Mouse (Mus musculus) embryonic facial prominence, embryonic 13.5 days (tissue): ENCODE data around the gene Anks3. TPM values are rescaled to one million over a fixed set of nuclear protein-coding genes. Genes with fewer than 3 reads are reported as not detected.
A peak's percentile ranks its signal among the peaks of the same experiment; 100 is the strongest.

Experiments used
- ATAC-seq: fragments of 200-750 bp; cut with Nextera tagmentation; 2 replicates; pipeline ENCODE4 v1.8.0; 2017; ENCODE audit warnings: low read depth; ENCODE audit not compliant: insufficient number of reproducible peaks, insufficient read depth, low FRiP score, low TSS enrichment
- H3K27ac ChIP-seq: fragments of 300-500 bp; sonication (generic); 2 replicates; pipeline ENCODE4 v1.5.1; 2015; ENCODE audit warnings: moderate library complexity, mild to moderate bottlenecking, inconsistent platforms
- H3K27me3 ChIP-seq: fragments of 300-500 bp; sonication (generic); 2 replicates; pipeline ENCODE4 v1.6.1; 2015; ENCODE audit warnings: mild to moderate bottlenecking, inconsistent platforms
- H3K36me3 ChIP-seq: fragments of 300-500 bp; sonication (generic); 2 replicates; pipeline ENCODE4 v1.6.1; 2015; ENCODE audit warnings: mild to moderate bottlenecking, inconsistent platforms
- H3K4me1 ChIP-seq: fragments of 300-500 bp; sonication (generic); 2 replicates; pipeline ENCODE4 v1.6.1; 2015; ENCODE audit warnings: inconsistent platforms
- H3K4me2 ChIP-seq: fragments of 300-500 bp; sonication (generic); 2 replicates; pipeline ENCODE4 v1.6.1; 2015; ENCODE audit warnings: moderate library complexity, mild to moderate bottlenecking, inconsistent platforms
- H3K4me3 ChIP-seq: fragments of 300-500 bp; sonication (generic); 2 replicates; pipeline ENCODE4 v1.5.1; 2015; ENCODE audit warnings: mild to moderate bottlenecking, inconsistent platforms
- H3K9ac ChIP-seq: fragments of 300-500 bp; sonication (generic); 2 replicates; pipeline ENCODE4 v1.6.1; 2015; ENCODE audit warnings: mild to moderate bottlenecking, inconsistent platforms
- H3K9me3 ChIP-seq: fragments of 300-500 bp; sonication (generic); 2 replicates; pipeline ENCODE4 v1.6.1; 2016; ENCODE audit warnings: inconsistent platforms
- WGBS: fragments of 180-500 bp; shearing (Covaris S2); methylation state at CpG from one replicate; pipeline ENCODE4 v1.1.7; 2015; ENCODE audit warnings: mixed read lengths; 5-methylcytosine and 5-hydroxymethylcytosine counted together
- polyA plus RNA-seq: library from polyadenylated mRNA; unstranded; fragments of >200 nt; fragmentation: Nextera tagmentation; extraction: Ambion mirVana; gene quantifications from 2 replicates; pipeline ENCODE4 v1.2.1, GENCODE M21; 2015

Anks3 gene
- polyA plus RNA-seq, 1 experiment from 2014 or later = 68.4 TPM

- Histone ChIP-seq H3K9me3 (no peaks in the 10 kb centered on the region), H3K27me3 (no peaks in the 10 kb centered on the region), H3K27ac (peak overlapping the region; percentile 91), H3K36me3 (peaks cover 82% of the 10 kb centered on the region), H3K9ac (peak overlapping the region; percentile 95), H3K4me1 (peaks cover 18% of the 10 kb centered on the region), H3K4me3 (peak overlapping the region; percentile 94), H3K4me2 (peak overlapping the region; percentile 89)
- WGBS = 3% methylated on average over 16 of the region's 16 CpGs
- ATAC-seq = peak; percentile 67
These were observed 24.6 kb downstream of the Anks3 start for GRCm38 (mm10) chr16:4939412-4939811.

- 0% methylated on average over 28 of the region's 28 CpGs for WGBS
- peak overlapping the region; percentile 89 for H3K4me2 ChIP-seq
- H3K4me3 ChIP-seq = peak overlapping the region; percentile 94
- ATAC-seq = peak; percentile 92
- H3K27me3 ChIP-seq = no peaks in the 10 kb centered on the region
- no peaks in the 10 kb centered on the region for H3K9me3 ChIP-seq
- peak overlapping the region; percentile 95 for H3K9ac ChIP-seq
- H3K27ac ChIP-seq = peak overlapping the region; percentile 91
- peaks cover 18% of the 10 kb centered on the region for H3K4me1 ChIP-seq
- peaks cover 83% of the 10 kb centered on the region for H3K36me3 ChIP-seq
These were observed 25.0 kb downstream of the Anks3 start for GRCm38 (mm10) chr16:4938989-4939388.

DNA sequence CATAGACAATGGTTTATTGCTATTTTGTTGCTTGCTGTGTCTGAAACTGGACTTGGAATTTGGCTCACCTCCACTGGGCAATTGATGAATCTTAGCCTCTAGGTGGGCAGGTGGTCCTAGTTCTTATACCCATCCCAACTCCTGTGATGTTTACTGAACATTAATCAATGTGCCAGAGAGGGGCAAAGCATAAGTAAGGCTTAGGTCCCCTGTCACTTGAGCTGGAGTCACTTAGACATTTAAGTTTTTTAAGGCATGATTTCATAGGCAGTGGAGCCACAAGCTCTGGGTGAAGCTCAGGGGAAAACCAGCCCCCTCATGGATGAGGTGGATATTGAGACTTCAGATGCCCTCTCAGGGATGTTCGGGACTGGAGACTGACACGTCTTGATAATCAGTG lies 25.5 kb downstream of the Anks3 start, which contains the start of gene Nudt16l1:
Gene Nudt16l1 (plus strand): TSS at position 301 of the 400 bp plus-strand sequence.
- Histone ChIP-seq H3K27ac (peak within 1 kb of the TSS; percentile 91), H3K36me3 (peaks cover 82% of the 10 kb centered on the region), H3K4me2 (peak within 1 kb of the TSS; percentile 89), H3K9me3 (no peaks in the 10 kb centered on the region), H3K4me1 (peaks cover 18% of the 10 kb centered on the region), H3K27me3 (no peaks in the 10 kb centered on the region), H3K9ac (peak within 1 kb of the TSS; percentile 95), H3K4me3 (peak within 1 kb of the TSS; percentile 94)
- ATAC-seq = no peak
- 1% methylated on average over 2 of the region's 2 CpGs for WGBS

DNA sequence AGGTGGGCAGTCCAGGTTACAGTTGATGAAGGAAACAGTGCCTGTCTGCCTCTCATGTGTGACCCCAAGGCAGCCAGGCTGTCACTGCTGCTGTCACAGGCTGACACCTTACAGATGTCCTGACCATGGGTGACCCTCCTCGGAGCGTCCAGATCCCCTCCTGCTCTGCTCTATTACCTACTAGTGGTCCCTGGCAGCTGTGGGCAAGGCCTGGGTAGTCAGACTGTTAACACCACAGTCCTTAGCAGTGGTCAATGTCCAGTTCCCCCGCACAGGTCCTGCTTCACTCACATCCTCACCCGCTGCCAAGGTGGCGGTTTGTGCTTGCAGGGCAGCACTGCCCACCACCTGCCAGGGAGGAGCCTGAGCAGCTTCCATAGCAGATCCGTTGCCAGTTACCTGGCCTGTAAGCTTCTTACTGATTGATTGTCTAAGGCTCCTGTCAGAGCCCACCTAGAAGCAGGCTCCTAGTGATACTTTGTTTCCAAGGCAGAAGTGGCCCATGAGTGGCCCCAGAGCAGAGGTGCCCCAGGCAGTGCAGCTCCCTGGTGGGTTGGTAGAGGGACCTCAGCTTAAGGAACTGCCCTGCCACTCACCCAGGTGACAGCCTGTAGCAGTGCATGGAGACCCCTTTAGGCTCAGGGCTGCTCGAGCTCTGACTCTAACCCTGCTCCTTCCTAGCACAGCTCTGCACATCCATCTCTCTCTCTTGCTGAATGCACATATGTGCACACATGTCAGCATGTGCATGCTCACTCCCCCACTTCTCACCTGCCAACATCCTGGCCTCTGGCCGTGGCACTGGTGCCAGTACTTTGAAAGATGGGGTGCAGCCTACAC lies 26.4 kb downstream of the Anks3 start:
- Histone ChIP-seq H3K4me2 (no peak overlapping the region), H3K9me3 (no peaks in the 10 kb centered on the region), H3K9ac (no peak overlapping the region), H3K4me1 (peaks cover 18% of the 10 kb centered on the region), H3K36me3 (peaks cover 82% of the 10 kb centered on the region), H3K27me3 (no peaks in the 10 kb centered on the region), H3K27ac (no peak overlapping the region), H3K4me3 (no peak overlapping the region)
- 89% methylated on average over 8 of the region's 8 CpGs for WGBS
- no peak for ATAC-seq

- Histone ChIP-seq H3K4me3 (no peak overlapping the region), H3K27me3 (no peaks in the 10 kb centered on the region), H3K4me2 (no peak overlapping the region), H3K36me3 (peaks cover 82% of the 10 kb centered on the region), H3K4me1 (peaks cover 18% of the 10 kb centered on the region), H3K9me3 (no peaks in the 10 kb centered on the region), H3K9ac (peak overlapping the region; percentile 12; the same call in 1 of the 2 replicates), H3K27ac (peak overlapping the region; percentile 56; the same call in 1 of the 2 replicates)
- 78% methylated on average over 10 of the region's 10 CpGs for WGBS
- no peak for ATAC-seq
These were observed 27.9 kb downstream of the Anks3 start for GRCm38 (mm10) chr16:4935931-4936703.

DNA sequence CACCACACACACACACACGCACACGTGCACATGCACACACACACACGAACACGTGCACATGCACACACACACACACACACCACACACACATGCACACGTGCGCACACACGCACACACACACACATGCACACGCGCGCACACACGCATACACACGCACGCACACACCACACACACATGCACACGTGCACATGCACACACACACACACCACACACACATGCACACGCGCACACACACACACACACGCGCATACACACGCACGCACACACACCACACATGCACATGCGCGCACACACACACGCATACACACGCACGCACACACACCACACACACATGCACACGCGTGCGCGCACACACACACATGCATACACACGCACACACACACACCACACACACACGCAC lies 28.6 kb downstream of the Anks3 start:
- ATAC-seq = no peak
- H3K4me3 ChIP-seq = no peak overlapping the region
- H3K9ac ChIP-seq = no peak overlapping the region
- no peak overlapping the region for H3K4me2 ChIP-seq
- H3K4me1 ChIP-seq = peaks cover 16% of the 10 kb centered on the region
- no peaks in the 10 kb centered on the region for H3K27me3 ChIP-seq
- 97% methylated on average over 31 of the region's 31 CpGs for WGBS
- peaks cover 82% of the 10 kb centered on the region for H3K36me3 ChIP-seq
- no peaks in the 10 kb centered on the region for H3K9me3 ChIP-seq
- 0 out of 2 replicates have a peak overlapping the region, but pooled peaks have one; percentile 56 for H3K27ac ChIP-seq

- H3K27ac ChIP-seq = no peak overlapping the region
- H3K4me3 ChIP-seq = no peak overlapping the region
- 87% methylated on average over 3 of the region's 3 CpGs for WGBS
- no peak overlapping the region for H3K4me2 ChIP-seq
- no peaks in the 10 kb centered on the region for H3K9me3 ChIP-seq
- no peak for ATAC-seq
- H3K9ac ChIP-seq = no peak overlapping the region
- no peaks in the 10 kb centered on the region for H3K27me3 ChIP-seq
- peaks cover 98% of the 10 kb centered on the region for H3K36me3 ChIP-seq
- no peaks in the 10 kb centered on the region for H3K4me1 ChIP-seq
These were observed 31.6 kb downstream of the Anks3 start for GRCm38 (mm10) chr16:4932429-4932828.

DNA sequence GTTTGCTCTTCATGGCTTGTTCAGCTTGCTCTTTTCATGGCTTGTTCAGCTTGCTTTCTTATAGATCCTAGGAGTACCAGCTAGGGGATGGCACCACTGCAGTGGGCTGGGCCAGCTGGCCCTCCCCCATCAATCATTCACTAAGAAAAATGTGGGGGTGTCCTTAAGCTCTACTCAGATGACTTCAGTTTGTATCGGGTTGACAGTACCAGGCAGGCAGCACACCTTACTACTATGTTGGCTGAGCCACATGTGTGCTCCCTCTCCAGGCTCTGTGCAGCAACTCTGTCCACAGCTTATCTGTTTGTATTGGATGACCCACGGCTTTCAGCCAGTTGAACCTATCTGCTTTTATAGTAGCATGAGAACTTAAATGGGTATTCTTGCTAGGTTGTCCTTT lies 35.5 kb downstream of the Anks3 start:
- Histone ChIP-seq H3K27ac (no peak overlapping the region), H3K4me2 (no peak overlapping the region), H3K9ac (no peak overlapping the region), H3K27me3 (no peaks in the 10 kb centered on the region), H3K9me3 (no peaks in the 10 kb centered on the region), H3K4me1 (no peaks in the 10 kb centered on the region), H3K4me3 (no peak overlapping the region), H3K36me3 (peaks cover 97% of the 10 kb centered on the region)
- WGBS = 86% methylated on average over 2 of the region's 2 CpGs
- ATAC-seq = no peak

DNA sequence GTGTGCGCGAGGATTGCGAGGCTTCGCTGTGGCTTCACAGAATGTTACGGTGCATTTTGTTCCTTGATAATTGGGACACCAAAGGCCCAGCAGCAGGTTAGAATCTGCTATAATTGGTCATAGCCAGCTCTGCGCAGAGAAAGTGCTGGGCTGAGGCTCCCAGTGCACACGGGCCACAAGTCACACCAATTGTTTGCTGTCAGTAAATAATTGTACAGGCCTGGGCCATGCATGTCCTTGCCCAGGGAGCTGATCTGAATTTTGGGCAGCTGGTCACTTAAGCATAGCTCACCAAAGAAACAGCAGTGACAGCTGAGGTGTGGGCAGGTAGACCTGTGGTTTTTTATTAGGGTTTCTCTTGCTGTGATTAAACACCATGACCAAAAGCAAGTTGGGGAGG lies 36.0 kb downstream of the Anks3 start:
- Histone ChIP-seq H3K9ac (no peak overlapping the region), H3K36me3 (peaks cover 97% of the 10 kb centered on the region), H3K4me3 (no peak overlapping the region), H3K4me2 (no peak overlapping the region), H3K9me3 (no peaks in the 10 kb centered on the region), H3K27ac (no peak overlapping the region), H3K4me1 (no peaks in the 10 kb centered on the region), H3K27me3 (no peaks in the 10 kb centered on the region)
- no peak for ATAC-seq
- WGBS = 91% methylated on average over 7 of the region's 7 CpGs

- H3K4me2 ChIP-seq = no peak overlapping the region
- H3K27ac ChIP-seq = no peak overlapping the region
- no peak overlapping the region for H3K4me3 ChIP-seq
- no peaks in the 10 kb centered on the region for H3K4me1 ChIP-seq
- no peaks in the 10 kb centered on the region for H3K9me3 ChIP-seq
- no peaks in the 10 kb centered on the region for H3K27me3 ChIP-seq
- peaks cover 91% of the 10 kb centered on the region for H3K36me3 ChIP-seq
- ATAC-seq = no peak
- H3K9ac ChIP-seq = no peak overlapping the region
- WGBS = 87% methylated on average over 5 of the region's 5 CpGs
These were observed 40.0 kb downstream of the Anks3 start for GRCm38 (mm10) chr16:4923996-4924395.

- Histone ChIP-seq H3K36me3 (peaks cover 85% of the 10 kb centered on the region), H3K4me2 (no peak overlapping the region), H3K9me3 (no peaks in the 10 kb centered on the region), H3K4me1 (no peaks in the 10 kb centered on the region), H3K27me3 (no peaks in the 10 kb centered on the region), H3K4me3 (no peak overlapping the region), H3K27ac (no peak overlapping the region), H3K9ac (no peak overlapping the region)
- WGBS = 91% methylated on average over 6 of the region's 6 CpGs
- no peak for ATAC-seq
These were observed 41.5 kb downstream of the Anks3 start for GRCm38 (mm10) chr16:4922481-4922880.
